Mouse (Mus musculus): ENCODE measurements around the gene Tspan5. TPM values are rescaled to one million over a fixed set of nuclear protein-coding genes. Genes with fewer than 3 reads are reported as not detected.

The Tspan5 gene
- polyA plus RNA-seq, 1 experiment from 2014 or later, result 86.9 TPM

DNA sequence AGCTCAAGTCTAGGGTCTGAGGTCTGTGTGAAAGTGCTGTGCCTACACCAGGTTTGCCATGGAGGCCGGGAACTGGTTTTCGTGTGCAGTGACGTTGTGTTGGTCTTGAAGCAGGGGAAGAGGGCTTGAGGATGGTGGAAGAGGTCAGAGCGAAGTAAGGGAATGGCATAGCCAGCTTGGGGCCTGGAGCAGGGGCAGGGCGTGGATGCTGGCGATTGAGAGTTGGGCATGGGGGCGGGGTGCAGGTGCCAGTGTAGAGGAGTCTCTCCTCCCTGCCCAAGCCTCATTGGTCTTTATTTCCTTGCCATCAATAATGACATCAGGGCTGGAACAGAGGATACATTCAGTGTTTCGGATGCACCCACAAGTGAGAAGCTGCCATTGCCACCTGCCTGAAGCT lies 67.5 kb downstream of the Tspan5 start:
- ATAC-seq, result no peak
- Histone ChIP-seq H3K9me3 (ENCODE audit: control insufficient read depth, low read length) (no peaks in the 10 kb centered on the region), H3K4me1 (ENCODE audit: control insufficient read depth, insufficient read depth, low read depth, low read length) (peaks cover 14% of the 10 kb centered on the region), H3K9ac (ENCODE audit: low read depth, low read length) (no peak overlapping the region), H3K4me3 (ENCODE audit: low read length) (no peak overlapping the region), H3K36me3 (ENCODE audit: control insufficient read depth, insufficient read depth, low read length) (no peaks in the 10 kb centered on the region), H3K4me2 (ENCODE audit: low read length) (no peak overlapping the region), H3K27ac (ENCODE audit: low read depth, low read length) (no peak overlapping the region), H3K27me3 (replicated peaks; ENCODE audit: control insufficient read depth, insufficient read depth, low read length) (no peaks in the 10 kb centered on the region)
- 90% methylated on average over 8 of the region's 8 CpGs for WGBS

DNA sequence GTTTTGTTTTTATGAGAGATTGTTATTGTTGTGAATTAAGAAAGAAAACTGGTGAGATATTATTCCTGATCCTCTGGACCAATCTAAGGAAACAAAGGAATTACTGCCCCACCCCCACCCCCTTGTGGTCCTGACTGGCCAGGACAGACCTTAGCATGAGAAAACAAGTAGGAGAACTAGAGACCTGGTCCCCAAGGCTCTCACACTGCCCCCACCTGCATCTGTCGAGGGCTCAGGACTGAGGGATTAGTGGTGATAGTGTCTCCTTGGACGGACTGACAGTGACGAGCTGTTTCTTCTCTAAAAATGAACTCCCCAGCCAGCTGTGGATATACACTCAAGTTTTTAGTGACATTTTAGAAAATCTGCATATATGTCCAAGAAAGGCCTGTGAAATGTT lies 70.6 kb downstream of the Tspan5 start:
- no peaks in the 10 kb centered on the region for H3K9me3 ChIP-seq (ENCODE audit: control insufficient read depth, low read length)
- H3K27ac ChIP-seq (ENCODE audit: low read depth, low read length), result no peak overlapping the region
- H3K4me1 ChIP-seq (ENCODE audit: control insufficient read depth, insufficient read depth, low read depth, low read length), result peaks cover 9% of the 10 kb centered on the region
- H3K9ac ChIP-seq (ENCODE audit: low read depth, low read length), result no peak overlapping the region
- H3K4me2 ChIP-seq (ENCODE audit: low read length), result no peak overlapping the region
- WGBS, result 47% methylated on average over 3 of the region's 3 CpGs
- no peak overlapping the region for H3K4me3 ChIP-seq (ENCODE audit: low read length)
- no peaks in the 10 kb centered on the region for H3K36me3 ChIP-seq (ENCODE audit: control insufficient read depth, insufficient read depth, low read length)
- ATAC-seq, result no peak
- H3K27me3 ChIP-seq (replicated peaks; ENCODE audit: control insufficient read depth, insufficient read depth, low read length), result no peaks in the 10 kb centered on the region

GRCm38 (mm10) chr3:138813139-138813810 lies 71.3 kb downstream of the Tspan5 start:
- Histone ChIP-seq H3K4me1 (ENCODE audit: control insufficient read depth, insufficient read depth, low read depth, low read length) (peaks cover 7% of the 10 kb centered on the region), H3K4me3 (ENCODE audit: low read length) (no peak overlapping the region), H3K9me3 (ENCODE audit: control insufficient read depth, low read length) (no peaks in the 10 kb centered on the region), H3K27me3 (replicated peaks; ENCODE audit: control insufficient read depth, insufficient read depth, low read length) (no peaks in the 10 kb centered on the region), H3K27ac (ENCODE audit: low read depth, low read length) (no peak overlapping the region), H3K4me2 (ENCODE audit: low read length) (no peak overlapping the region), H3K36me3 (ENCODE audit: control insufficient read depth, insufficient read depth, low read length) (no peaks in the 10 kb centered on the region), H3K9ac (ENCODE audit: low read depth, low read length) (no peak overlapping the region)
- WGBS, result 72% methylated on average over 13 of the region's 13 CpGs
- ATAC-seq, result no peak

- H3K4me3 ChIP-seq (ENCODE audit: low read length), result no peak overlapping the region
- no peak overlapping the region for H3K27ac ChIP-seq (ENCODE audit: low read depth, low read length)
- H3K27me3 ChIP-seq (replicated peaks; ENCODE audit: control insufficient read depth, insufficient read depth, low read length), result no peaks in the 10 kb centered on the region
- 55% methylated on average over 5 of the region's 5 CpGs for WGBS
- no peaks in the 10 kb centered on the region for H3K9me3 ChIP-seq (ENCODE audit: control insufficient read depth, low read length)
- peaks cover 7% of the 10 kb centered on the region for H3K4me1 ChIP-seq (ENCODE audit: control insufficient read depth, insufficient read depth, low read depth, low read length)
- H3K9ac ChIP-seq (ENCODE audit: low read depth, low read length), result no peak overlapping the region
- ATAC-seq, result no peak
- no peak overlapping the region for H3K4me2 ChIP-seq (ENCODE audit: low read length)
- H3K36me3 ChIP-seq (ENCODE audit: control insufficient read depth, insufficient read depth, low read length), result no peaks in the 10 kb centered on the region
Measured at GRCm38 (mm10) chr3:138814457-138814856, 72.5 kb downstream of the Tspan5 start.

DNA sequence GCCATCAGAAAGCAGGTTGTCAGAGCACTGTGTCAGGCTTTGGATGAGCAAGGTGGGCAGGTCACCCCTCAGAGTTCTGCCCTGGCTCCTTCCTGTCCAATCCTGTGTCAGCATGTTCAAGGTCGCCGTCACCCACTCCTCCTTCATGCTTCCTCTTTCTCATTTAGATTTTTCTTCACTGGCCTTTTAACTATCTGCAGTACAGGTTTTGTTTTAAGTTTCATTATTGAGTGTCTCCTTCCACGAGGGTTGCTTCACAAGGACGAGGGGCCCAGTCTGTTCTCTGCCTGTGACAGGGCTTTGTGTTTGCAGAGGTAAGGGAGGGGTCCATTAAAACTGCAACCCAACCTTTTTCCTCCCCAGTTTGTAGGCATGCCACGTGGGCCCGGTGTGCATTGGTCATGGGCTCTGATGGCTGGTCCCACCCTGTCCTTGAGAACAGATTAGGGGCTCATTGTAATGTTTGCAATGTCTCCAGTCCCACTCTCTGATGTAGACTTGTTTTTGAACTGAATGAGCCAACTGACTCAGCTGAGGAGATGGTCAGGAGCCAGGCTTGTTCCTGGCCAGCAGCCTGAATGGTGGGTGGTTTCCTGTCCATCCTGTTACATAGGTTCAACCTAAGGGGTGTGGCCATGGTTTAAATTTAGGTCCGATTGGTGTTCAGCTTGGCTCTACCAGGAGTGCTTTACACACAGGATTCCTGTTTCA lies 73.3 kb downstream of the Tspan5 start:
- H3K9ac ChIP-seq (ENCODE audit: low read depth, low read length), result no peak overlapping the region
- H3K27me3 ChIP-seq (replicated peaks; ENCODE audit: control insufficient read depth, insufficient read depth, low read length), result no peaks in the 10 kb centered on the region
- 85% methylated on average over 7 of the region's 7 CpGs for WGBS
- H3K36me3 ChIP-seq (ENCODE audit: control insufficient read depth, insufficient read depth, low read length), result no peaks in the 10 kb centered on the region
- H3K4me2 ChIP-seq (ENCODE audit: low read length), result no peak overlapping the region
- H3K4me3 ChIP-seq (ENCODE audit: low read length), result no peak overlapping the region
- no peaks in the 10 kb centered on the region for H3K9me3 ChIP-seq (ENCODE audit: control insufficient read depth, low read length)
- peak; percentile 6; the same call in 1 of the 2 replicates for ATAC-seq
- H3K27ac ChIP-seq (ENCODE audit: low read depth, low read length), result no peak overlapping the region
- peaks cover 6% of the 10 kb centered on the region for H3K4me1 ChIP-seq (ENCODE audit: control insufficient read depth, insufficient read depth, low read depth, low read length)

DNA sequence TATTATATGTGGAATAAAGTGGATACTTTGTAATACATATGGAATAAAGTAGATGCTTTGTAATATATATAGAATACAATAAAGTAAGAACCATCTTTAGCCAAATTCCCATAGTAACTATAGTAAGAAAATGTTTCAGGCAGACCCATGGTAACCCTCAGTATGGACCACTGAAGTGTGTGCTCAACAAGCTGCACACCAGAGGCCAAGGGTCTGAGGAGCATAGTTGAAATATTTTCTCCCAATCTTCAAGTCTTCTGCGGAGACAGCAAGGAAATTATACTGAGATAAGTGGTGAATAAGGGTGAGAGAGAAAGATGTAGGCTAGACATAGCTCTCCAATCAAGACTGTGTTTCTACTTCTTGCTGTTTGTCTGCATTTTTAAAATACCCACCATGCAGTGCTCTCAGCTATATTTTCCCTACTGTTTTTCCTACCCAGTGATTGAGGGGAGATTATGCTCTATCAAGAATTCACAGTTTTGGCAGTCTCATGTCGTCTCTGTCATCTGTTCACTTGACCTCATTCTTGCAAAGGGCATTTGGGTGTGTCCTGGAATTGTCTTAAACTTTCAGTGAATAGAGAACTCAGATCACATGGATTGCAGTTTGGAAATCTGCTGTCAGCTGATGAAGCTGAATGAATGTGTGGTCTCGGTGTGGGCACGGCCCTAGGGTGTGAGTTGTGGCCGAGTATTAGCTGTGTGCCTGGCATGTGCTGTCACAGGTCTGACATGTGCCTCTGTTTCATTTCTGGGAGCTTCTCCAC lies 75.1 kb downstream of the Tspan5 start:
- 56% methylated on average over 5 of the region's 5 CpGs for WGBS
- H3K4me1 ChIP-seq (ENCODE audit: control insufficient read depth, insufficient read depth, low read depth, low read length), result peaks cover 17% of the 10 kb centered on the region
- H3K27me3 ChIP-seq (replicated peaks; ENCODE audit: control insufficient read depth, insufficient read depth, low read length), result no peaks in the 10 kb centered on the region
- no peak overlapping the region for H3K4me2 ChIP-seq (ENCODE audit: low read length)
- no peaks in the 10 kb centered on the region for H3K9me3 ChIP-seq (ENCODE audit: control insufficient read depth, low read length)
- no peak overlapping the region for H3K9ac ChIP-seq (ENCODE audit: low read depth, low read length)
- no peak overlapping the region for H3K4me3 ChIP-seq (ENCODE audit: low read length)
- no peak overlapping the region for H3K27ac ChIP-seq (ENCODE audit: low read depth, low read length)
- H3K36me3 ChIP-seq (ENCODE audit: control insufficient read depth, insufficient read depth, low read length), result no peaks in the 10 kb centered on the region
- ATAC-seq, result no peak

- WGBS, result 74% methylated on average over 6 of the region's 6 CpGs
- Histone ChIP-seq H3K9ac (ENCODE audit: low read depth, low read length) (no peak overlapping the region), H3K4me2 (ENCODE audit: low read length) (no peak overlapping the region), H3K4me3 (ENCODE audit: low read length) (no peak overlapping the region), H3K4me1 (ENCODE audit: control insufficient read depth, insufficient read depth, low read depth, low read length) (peaks cover 20% of the 10 kb centered on the region), H3K27me3 (replicated peaks; ENCODE audit: control insufficient read depth, insufficient read depth, low read length) (no peaks in the 10 kb centered on the region), H3K9me3 (ENCODE audit: control insufficient read depth, low read length) (no peaks in the 10 kb centered on the region), H3K36me3 (ENCODE audit: control insufficient read depth, insufficient read depth, low read length) (no peaks in the 10 kb centered on the region), H3K27ac (ENCODE audit: low read depth, low read length) (no peak overlapping the region; the same call in 1 of the 2 replicates)
- ATAC-seq, result no peak
Measured at GRCm38 (mm10) chr3:138819862-138820261, 77.9 kb downstream of the Tspan5 start.

GRCm38 (mm10) chr3:138820296-138820695 lies 78.3 kb downstream of the Tspan5 start:
- Histone ChIP-seq H3K27me3 (replicated peaks; ENCODE audit: control insufficient read depth, insufficient read depth, low read length) (no peaks in the 10 kb centered on the region), H3K4me1 (ENCODE audit: control insufficient read depth, insufficient read depth, low read depth, low read length) (peaks cover 22% of the 10 kb centered on the region), H3K36me3 (ENCODE audit: control insufficient read depth, insufficient read depth, low read length) (no peaks in the 10 kb centered on the region), H3K4me3 (ENCODE audit: low read length) (no peak overlapping the region), H3K9me3 (ENCODE audit: control insufficient read depth, low read length) (no peaks in the 10 kb centered on the region), H3K4me2 (ENCODE audit: low read length) (no peak overlapping the region), H3K9ac (ENCODE audit: low read depth, low read length) (no peak overlapping the region), H3K27ac (ENCODE audit: low read depth, low read length) (peak overlapping the region; percentile 34; the same call in 1 of the 2 replicates)
- ATAC-seq, result peak; percentile 19; the same call in 1 of the 2 replicates
- WGBS, result 61% methylated on average over 5 of the region's 5 CpGs

- Histone ChIP-seq H3K27me3 (replicated peaks; ENCODE audit: control insufficient read depth, insufficient read depth, low read length) (no peaks in the 10 kb centered on the region), H3K4me1 (ENCODE audit: control insufficient read depth, insufficient read depth, low read depth, low read length) (peaks cover 23% of the 10 kb centered on the region), H3K4me3 (ENCODE audit: low read length) (no peak overlapping the region), H3K36me3 (ENCODE audit: control insufficient read depth, insufficient read depth, low read length) (no peaks in the 10 kb centered on the region), H3K9me3 (ENCODE audit: control insufficient read depth, low read length) (no peaks in the 10 kb centered on the region), H3K27ac (ENCODE audit: low read depth, low read length) (peak overlapping the region; percentile 19; the same call in 1 of the 2 replicates), H3K9ac (ENCODE audit: low read depth, low read length) (peak overlapping the region; percentile 24; the same call in 1 of the 2 replicates), H3K4me2 (ENCODE audit: low read length) (no peak overlapping the region)
- peak; percentile 51 for ATAC-seq
- 24% methylated on average over 5 of the region's 5 CpGs for WGBS
Measured at GRCm38 (mm10) chr3:138821886-138822445, 80.0 kb downstream of the Tspan5 start.
